Mouse (Mus musculus) T-helper 1 cell (primary cell): ENCODE measurements around the gene Tex22.

Experiments
- in situ Hi-C: fragments of 300-600 bp; cut with MboI, MseI; formaldehyde crosslinking; loops from one replicate; pipeline ENCODE4 v1.15.1; 2025; ENCODE audit warnings: high pct_unique_total_duplicates

Gene Tex22

DNA sequence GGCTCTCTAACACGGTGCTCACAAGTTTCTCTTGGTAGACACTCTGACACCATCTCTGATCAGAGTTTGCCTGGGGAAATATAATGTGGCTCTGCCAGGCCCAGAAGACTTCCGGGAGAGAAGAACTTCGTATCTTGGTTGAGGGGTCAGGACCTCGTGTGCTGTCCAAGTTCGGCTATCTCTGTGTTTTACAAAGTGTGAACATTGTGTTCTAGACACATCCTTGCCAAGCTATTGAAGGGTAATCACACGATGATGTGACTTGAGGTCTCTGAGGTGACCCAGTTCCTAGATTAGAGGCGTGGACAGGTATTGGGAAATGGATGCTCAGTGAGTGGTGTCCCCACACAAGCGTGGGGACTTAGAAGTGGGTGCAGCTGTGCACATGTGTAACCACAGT is 18.2 kb upstream of the Tex22 start:
- in situ Hi-C loops = no loop called here

DNA sequence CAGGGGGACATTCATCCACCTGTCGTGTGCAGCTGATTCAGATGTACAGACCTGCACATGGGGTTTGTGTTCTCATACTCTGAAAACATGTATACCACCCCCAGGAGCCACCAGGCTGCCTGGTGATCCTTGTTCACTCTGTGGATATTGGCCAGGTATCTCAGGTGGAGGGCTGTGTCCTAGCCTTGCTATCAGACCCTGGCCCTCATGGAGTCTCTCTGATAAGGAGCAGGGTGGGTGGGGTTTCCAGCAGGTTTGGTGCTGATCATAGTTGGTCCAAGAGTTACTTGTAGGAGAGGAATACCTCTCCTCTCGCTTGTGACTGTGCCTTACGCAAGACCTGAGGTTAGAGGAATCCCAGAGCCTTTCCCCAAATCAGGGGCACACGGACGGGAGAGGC is 14.1 kb upstream of the Tex22 start:
- in situ Hi-C loops = no loop called here

DNA sequence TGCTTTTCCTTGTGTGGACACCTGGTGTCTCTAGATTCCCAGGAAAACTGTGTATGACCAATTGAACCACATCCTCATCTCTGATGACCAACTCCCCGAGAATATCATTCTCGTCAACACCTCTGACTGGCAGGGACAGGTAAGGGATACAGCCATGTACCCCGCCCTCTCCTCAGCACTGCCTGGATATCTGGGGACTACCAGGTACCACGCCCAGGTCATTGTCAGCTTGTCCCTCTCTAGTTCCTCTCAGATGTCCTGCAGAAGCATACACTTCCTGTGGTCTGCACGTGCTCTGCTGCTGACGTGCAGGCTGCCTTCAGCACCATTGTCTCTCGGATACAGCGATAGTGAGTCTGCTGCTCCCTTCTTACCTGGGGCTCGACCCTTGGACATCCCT is 12.7 kb upstream of the Tex22 start:
- in situ Hi-C loops = no loop called here

DNA sequence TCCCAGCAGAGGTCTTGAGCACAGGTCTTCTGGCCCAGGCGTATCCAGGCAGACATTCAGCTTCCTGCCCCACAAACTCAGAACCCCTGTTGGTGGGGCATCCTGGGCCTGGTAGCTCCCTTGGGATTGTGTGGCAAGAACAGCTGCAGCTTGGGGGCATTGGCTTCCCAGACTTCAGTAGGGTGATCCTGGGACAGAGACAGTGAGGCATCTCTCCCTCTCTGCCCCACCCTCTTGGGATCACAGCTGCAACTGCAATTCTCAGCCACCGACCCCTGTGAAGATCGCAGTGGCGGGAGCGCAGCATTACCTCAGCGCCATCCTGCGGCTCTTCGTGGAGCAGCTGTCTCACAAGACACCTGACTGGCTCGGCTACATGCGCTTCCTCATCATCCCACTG is 12.1 kb upstream of the Tex22 start:
- in situ Hi-C loops = no loop called here

DNA sequence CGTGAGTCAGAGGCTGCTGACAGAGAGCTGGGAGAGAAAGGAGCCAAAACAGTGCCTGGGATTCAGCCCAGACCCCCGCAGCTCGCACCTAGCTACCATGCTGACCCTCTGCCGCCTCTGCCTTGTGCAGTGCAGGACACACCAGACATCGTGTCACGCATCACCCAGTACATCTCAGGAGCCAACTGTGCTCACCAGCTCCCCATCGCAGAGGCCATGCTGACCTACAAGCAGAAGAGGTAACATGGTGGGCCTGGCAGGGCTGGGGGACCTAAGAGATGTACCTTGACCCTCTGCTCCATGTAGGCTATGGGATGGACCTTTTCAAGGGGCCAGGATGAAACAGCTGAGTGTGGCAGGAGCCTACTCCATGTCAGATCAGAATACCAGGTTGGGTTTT is 10.6 kb upstream of the Tex22 start:
- in situ Hi-C loops = no loop called here

DNA sequence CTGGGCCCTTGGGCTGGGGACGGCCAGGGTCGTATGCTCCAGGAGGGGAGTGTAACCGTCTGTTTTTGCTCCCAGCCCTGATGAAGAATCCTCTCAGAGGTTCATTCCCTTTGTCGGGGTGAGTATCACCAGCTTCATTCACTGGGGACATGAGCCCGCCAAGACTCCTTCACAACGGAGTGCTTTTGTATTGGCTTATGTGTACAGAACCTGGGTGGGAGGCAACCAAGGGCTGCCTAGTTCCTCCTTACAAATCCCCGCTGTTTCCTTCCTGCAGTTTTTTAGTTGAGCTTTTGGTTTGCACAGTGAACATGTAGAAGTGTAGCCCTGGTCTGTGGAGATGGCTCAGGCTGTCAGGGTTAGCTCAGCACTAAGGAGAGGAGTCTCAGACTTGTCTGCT is 6.3 kb upstream of the Tex22 start:
- in situ Hi-C loops = no loop called here

DNA sequence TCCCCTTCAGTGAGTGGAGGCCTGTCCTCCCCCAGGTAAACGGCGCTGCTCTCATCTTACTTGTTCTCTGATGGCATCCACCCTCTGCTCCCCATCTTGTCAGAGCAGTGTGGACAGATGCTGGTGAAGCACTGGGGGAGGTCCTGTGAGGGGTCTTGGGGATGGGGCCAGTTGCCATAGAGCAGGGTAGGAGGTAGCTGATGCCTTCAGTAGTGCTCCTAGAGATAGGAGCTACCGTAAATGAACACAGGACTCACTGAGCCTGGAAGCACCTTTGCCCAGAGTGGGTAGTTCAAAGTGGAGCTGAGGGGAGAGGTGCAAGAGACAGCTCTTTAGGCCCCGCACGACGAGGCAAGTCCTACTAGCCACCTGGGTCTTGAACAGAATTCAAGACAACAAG is 4.9 kb upstream of the Tex22 start:
- in situ Hi-C loops = no loop called here

DNA sequence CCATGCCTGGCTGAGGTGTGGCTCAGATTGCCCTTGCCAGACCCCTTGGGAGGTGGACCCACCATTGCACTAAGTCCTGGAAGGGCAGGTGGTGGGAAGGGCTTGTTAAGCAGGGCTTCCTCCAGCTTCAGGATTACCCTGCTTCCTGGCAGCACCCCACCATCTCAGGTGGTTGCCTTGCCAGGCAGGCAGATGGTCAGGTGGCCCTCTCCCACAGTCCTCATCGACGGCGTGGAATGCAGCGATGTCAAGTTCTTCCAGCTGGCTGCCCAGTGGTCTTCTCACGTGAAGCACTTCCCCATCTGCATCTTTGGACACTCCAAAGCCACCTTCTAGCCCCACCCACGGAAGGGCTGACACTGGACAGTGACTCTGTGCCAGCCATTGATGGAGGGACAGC is 3.0 kb upstream of the Tex22 start:
- in situ Hi-C loops = no loop called here

DNA sequence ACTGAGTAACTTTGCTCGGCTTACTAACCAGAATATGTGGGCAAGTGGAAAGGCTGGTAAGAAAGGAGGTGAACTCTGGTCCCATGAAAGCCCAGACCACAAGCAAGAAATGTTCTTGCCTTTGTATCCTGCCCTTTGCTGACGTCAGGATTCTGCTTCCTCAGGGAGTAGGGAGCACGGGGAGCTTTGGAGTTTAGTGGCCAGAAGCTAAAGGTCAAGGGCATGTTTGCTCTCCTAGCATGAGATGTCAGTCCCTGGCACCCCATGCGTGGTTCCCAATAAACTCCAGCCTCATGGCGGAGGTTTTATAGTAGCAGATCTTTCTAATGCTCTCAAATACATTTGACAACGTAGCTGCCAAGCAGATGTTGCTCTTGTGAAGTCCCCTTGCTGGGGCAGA is 2.5 kb upstream of the Tex22 start:
- in situ Hi-C loops = no loop called here

DNA sequence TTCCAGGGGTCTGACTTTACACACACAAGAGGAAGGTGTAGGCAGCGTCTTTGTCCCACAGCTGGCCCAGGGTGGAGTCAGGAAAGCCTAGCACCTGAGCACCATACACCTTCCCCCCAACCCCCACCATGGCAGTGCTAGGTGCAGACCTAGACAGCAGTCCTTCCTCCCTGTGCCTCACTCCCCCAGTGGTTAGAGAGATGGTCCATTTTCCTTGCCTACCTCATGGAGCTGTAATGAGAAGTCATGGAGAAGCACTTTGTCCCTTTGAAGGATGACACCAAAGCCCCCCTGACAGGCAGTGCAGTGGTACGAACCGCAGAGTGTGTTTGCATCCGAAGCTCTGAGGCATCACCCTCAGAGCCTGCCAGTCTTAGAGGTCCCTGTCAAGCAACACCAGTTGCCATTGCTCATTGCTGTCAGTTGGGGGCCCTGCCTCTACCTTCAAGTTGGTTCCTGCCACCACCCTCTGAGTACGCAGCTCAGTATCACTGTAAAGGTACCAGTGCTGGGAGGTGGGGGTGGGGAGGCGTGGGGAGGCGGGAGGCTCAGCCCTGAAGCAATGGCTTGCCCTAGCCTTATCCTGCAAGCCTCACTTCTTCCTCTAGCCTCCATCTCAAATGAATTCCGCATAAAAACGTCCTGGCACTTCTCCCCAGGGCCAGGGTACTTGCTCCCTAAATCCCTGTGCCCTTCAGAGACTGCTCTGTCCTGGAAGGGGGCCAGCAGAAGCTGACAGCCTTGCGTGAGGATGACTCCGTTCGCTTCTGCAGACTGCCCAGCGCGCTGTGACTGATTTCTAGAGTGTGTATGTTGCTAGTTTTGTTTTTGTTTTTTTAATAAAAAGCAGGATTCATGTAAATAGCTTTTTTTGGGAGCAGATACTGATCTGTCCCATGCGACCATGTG is 628 bp upstream of the Tex22 start:
- in situ Hi-C loops = no loop called here

DNA sequence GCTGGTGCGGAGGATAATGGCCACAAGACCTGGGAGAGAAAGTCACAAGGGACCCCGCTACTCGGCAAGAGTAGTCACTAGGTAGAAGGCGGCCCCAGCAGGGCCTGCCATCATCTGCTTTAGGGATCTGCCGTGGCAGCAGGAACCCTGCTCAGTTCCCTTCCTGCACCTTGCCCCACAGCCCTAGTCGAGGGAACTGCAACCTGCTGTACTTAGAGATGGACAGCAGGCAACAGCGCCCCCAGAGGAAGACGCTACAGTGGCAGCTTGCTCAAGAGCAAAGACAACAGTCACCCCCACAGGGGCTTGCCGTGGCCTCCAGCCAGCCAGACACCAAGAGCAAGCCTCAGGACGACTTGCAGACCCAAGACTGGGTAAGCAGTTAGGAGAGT is 757 bp downstream of the Tex22 start:
- in situ Hi-C loops = no loop called here

DNA sequence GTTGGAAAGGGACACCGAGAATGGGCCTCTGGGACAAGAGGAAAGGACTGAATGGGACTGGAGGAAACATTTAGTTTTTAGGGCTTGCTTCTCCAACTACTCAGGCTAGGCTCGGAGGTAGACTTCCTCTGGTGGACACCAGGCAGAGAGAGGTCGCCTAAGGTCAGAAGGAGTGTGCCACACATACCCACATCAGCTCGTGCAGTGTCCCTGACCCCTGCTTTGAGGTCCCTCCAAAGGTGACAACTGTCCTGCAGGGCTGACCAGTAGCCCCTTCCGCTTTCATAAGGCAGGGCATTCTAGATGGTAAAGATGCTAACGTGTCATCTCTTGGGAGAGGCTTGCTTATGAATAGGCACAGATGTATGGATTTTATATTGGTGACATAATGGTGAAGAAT is 1.2 kb downstream of the Tex22 start:
- in situ Hi-C loops = no loop called here

DNA sequence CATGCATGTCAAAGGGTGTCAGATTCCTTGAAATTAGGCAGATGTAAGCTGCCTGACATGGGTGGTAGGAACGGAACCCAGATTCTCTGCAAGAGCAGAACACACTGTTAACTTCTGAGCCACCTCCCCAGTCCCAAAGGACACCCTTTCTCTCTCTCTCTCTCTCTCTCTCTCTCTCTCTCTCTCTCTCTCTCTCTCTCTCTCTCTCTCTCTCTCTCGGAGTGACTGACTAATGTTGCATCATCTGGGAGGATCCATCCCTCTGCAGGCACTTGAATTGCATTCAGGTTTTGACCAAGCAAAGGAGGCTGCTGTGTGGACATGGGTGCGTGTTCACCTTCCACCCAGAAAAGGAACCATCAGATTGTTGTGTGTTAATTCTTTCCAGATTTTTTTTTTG is 13.0 kb downstream of the Tex22 start:
- in situ Hi-C loops = no loop called here

DNA sequence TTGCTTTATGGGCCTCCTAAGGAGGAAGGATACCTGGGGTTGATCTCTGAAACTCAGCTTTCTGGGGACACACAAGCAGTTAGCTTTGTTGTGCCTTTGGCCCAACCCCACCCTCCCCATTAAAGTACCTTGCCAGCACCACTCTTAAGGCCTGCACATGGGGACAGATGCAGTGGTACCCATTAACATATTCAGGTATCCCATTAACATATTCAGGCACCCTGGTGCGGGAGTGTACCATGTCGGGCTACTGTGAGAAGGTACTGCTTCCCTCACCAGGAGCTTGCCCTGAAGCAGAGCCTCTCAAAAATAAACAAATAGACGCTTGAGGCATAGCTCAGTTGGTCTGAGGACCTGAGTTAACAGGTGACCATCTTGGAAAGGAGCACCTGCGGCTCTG is 13.7 kb downstream of the Tex22 start:
- in situ Hi-C loops = no loop called here

DNA sequence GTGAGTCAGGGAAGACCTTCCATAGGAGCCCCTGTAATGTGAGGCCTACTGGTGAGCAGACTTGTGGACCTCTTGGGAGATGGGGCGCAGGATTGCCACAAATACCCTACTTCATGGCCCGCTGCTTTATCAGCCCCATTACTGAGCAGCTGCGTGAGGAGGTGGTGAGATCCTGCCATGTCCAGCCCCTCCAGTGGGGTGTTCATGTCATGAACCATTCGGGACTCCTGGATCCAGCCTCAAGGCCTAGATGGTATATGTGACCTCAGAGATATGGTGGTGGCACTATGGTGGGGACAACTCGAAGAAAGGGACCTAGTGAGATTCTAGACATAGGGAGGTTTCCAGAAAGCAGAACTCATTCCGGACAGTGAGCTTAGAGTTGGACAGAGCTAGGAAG is 14.8 kb downstream of the Tex22 start:
- in situ Hi-C loops = no loop called here

DNA sequence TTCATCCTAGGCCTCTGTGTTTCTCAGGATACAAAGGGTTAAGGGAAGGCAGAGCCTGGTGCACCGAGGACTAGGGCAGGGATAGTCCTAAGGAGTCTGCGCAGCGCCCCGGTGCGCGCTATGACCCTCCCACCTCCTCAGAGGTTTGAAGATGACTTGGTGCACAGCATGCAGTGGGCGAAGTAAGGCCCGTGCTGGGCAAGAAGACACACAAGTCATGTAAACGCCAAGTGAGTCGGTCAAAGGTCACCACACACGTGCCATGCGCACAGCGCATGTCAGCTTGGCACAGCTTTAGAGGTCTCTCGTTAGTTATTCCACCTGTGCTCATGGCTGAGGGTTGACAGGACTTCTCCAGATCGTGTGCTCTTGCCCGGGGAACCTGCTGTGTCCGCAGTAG is 15.8 kb downstream of the Tex22 start:
- in situ Hi-C loops = no loop called here

DNA sequence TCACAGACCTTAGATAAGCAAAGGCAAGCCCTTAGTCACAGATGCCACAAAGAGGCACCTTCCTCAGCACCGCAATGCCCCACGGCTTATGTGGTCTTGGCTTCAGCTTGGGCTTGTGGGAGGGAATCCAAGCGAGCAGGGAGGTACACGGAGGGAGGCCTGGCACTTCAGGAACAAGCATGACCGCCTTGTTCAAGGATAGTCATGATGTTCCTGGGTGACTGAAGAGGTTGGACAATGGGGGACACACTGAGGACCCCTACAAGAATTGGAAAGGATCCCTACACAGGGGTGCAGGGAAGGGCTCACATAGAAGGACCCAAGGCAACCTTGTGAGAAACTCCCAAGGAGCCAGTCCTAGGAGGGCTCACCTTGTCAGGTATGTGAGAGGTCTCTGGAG is 22.7 kb downstream of the Tex22 start:
- in situ Hi-C loops = no loop called here

DNA sequence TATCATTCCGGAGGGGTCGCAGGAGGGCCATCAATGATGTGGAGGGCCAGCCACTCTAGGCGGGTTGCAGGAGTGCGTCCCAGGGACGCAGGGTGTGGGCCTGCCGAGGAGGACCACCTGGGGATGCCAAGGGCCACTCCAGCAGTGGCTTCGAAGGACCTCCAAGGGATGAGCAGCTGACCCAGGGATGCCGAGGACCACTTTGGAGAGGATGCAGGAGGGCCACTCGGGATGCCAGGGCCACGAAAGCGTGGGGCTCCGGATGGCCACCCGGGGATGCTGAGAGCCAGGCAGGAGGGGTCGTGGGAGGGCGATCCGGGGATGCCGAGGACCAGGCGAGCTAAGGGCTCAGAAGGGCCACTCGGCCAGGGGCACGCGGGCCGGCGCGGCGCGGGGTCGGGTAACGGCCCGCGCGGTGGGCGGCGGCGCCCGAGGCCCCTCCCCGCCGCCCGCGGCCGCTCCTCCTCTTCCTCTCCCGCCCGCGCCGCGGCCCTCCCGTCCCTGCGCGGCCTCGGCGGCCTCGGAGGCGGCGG is 23.5 kb downstream of the Tex22 start, which contains the start of gene Mta1:
Gene Mta1 (plus strand): TSS at position 530 of the 533 bp plus-strand sequence.
- in situ Hi-C loops = no loop called here

DNA sequence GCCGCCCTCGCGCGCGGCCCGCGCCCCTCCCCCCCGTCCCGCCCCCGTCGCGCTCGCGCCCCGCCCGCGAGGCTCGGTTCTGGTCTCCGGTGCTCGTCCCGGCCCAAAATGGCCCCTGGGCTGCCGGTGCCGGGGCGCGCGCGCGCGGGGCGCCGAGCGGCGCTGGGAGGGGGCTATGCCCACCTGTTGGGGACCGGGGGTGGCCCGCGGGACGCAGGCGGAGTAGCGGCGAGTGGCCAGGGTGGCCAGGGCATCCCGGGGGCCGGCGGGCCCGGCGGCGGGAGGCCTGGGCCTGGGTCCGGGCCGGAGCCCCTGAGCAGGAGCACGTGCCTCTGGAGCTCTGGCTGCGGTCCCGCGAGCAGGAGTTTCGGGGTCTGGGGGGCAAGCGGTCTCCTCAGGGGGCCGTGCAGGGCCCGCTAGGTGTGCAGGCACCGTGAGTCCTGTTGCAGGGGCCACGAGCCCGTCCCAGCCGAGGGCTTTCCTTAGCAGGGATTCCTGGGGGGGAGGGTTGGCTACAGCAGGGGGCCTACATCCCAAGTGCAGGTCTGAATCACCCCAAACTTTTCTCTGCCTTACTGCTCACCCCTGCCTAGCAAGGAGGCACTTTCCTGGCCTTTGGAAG is 24.3 kb downstream of the Tex22 start:
- in situ Hi-C loops = no loop called here

DNA sequence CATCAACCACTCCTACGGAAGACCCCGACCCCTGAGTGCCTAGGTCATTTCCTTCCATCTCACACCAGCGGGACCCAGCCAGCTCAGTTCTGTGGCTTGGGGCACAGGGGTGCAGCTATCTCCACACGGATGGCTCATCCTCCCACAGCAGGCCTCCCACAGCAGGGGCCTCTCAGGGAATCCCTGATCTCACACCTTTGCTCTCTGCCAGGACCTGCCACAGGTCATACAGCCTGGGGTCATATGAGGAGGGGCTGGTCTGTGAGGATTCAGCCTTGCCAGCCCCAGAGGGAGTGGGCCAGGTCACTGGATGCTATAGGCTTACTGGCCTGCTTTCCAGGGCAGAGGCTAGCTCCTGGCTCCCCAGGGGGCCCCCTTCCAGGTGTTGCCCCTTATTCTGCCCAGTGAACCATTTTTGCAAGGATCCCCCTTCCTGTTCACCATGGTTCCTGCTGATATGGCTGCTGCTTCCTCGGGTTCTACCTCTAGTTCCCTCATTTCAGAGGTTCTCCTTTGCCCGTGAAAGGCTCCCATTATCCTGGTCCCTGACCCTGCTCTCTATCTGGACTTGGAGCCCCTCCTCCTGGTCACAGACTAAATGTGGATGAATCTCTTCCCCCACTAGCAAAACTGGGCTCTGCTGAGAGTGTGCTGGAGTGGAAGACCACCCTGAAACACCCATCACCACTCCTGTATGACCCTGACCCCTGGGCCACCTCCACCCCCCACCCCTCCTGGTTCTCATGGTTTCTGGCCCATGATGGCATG is 25.4 kb downstream of the Tex22 start:
- in situ Hi-C loops = no loop called here

DNA sequence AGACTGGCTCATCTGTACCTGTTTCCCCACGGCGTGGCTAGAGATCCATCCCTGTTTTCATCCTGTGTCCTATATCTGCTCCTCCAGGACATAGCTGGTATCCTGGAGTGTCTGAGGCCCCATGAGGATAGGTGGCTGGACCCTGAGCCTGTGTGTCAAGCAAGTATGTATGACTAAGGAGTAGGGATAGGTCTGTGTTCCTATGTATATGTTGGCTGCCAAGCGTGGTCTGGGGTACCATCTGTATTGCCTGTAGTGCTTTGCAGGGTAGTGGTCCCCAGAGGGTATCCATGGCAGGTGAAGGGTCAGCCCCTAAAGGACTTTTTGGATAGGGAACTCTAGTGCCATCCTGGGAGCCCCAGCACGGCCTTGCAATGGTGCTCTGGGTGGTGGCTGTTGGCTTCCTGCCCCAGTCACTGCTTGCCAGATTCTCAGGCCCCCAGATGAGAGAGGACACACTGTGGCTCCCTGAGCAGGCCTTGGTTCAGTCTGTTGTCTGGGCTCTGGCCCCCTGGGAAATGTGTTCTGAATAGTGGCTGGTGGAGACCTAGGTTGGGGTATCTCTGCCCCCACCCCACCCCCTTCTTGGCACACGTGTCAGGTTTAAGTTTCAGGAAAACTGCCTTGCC is 26.3 kb downstream of the Tex22 start:
- in situ Hi-C loops = no loop called here
